Mouse (Mus musculus) heart, postnatal 0 days (tissue): Measurements from ENCODE around the gene Tmpo.

ENCODE experiments used
- CTCF ChIP-seq: IDR thresholded peaks from 2 replicates; pipeline ENCODE4 v1.5.1; 2016; ENCODE audit warnings: antibody characterized with exemption, control low read depth, low read depth
- EP300 ChIP-seq: IDR thresholded peaks from 2 replicates; pipeline ENCODE4 v1.6.1; 2016; ENCODE audit warnings: antibody characterized with exemption, low read depth

DNA sequence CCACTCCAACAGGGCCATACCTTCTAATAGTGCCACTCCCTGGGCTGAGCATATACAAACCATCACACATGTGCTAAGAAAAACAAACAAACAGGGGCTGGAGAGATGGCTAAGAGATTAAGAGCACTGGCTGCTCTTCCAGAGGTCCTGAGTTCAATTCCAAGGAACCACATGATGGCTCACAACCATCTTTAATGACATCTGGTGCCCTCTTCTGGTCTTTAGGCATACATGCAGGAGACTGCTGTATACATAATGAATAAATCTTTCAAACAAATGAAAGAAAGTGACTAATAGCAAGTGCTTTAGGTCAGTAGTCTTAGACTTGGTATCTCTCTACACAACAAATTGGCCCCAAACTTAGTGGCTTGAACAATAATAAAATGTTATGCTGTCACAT lies 26.2 kb upstream of the Tmpo start:
- TF ChIP-seq CTCF (peak; percentile 18; the same call in 1 of the 2 replicates), EP300 (no peak)
